Mouse (Mus musculus): Measurements from ENCODE around the gene Erbb3. TPM values are rescaled to one million over a fixed set of nuclear protein-coding genes. Genes with fewer than 3 reads are reported as not detected.

The Erbb3 gene
- polyA plus RNA-seq, 1 experiment from 2014 or later: 5.8 TPM

GRCm38 (mm10) chr10:128524111-128524731 lies 65.2 kb downstream of the Erbb3 start:
- no peaks in the 10 kb centered on the region for H3K27me3 ChIP-seq (ENCODE audit: control insufficient read depth, insufficient read depth, low read length)
- H3K36me3 ChIP-seq (ENCODE audit: control insufficient read depth, insufficient read depth, low read length): peaks cover 4% of the 10 kb centered on the region
- H3K4me3 ChIP-seq (ENCODE audit: low read depth, low read length): peak overlapping the region; percentile 89
- peak overlapping the region; percentile 83 for H3K9ac ChIP-seq (ENCODE audit: low read depth, low read length)
- peak overlapping the region; percentile 1; the same call in 1 of the 2 replicates for H3K27ac ChIP-seq (ENCODE audit: low read depth, low read length)
- H3K9me3 ChIP-seq (replicated peaks; ENCODE audit: control insufficient read depth, low read length): no peaks in the 10 kb centered on the region
- peak overlapping the region; percentile 100 for H3K4me2 ChIP-seq
- ATAC-seq (replicated peaks; ENCODE audit: insufficient number of reproducible peaks, low FRiP score, low TSS enrichment): no peak
- 0 out of 2 replicates have a peak, but pooled peaks cover 3% of the 10 kb centered on the region for H3K4me1 ChIP-seq (ENCODE audit: control insufficient read depth, insufficient read depth, low read length)
- WGBS (ENCODE audit: insufficient replicate concordance): 8% methylated on average over 11 of the region's 11 CpGs

GRCm38 (mm10) chr10:128522351-128522750 lies 67.1 kb downstream of the Erbb3 start:
- H3K4me3 ChIP-seq (ENCODE audit: low read depth, low read length): no peak overlapping the region
- no peak for ATAC-seq (replicated peaks; ENCODE audit: insufficient number of reproducible peaks, low FRiP score, low TSS enrichment)
- peaks cover 4% of the 10 kb centered on the region for H3K36me3 ChIP-seq (ENCODE audit: control insufficient read depth, insufficient read depth, low read length)
- no peaks in the 10 kb centered on the region for H3K9me3 ChIP-seq (replicated peaks; ENCODE audit: control insufficient read depth, low read length)
- 77% methylated on average over 6 of the region's 6 CpGs for WGBS (ENCODE audit: insufficient replicate concordance)
- no peak overlapping the region for H3K9ac ChIP-seq (ENCODE audit: low read depth, low read length)
- H3K4me2 ChIP-seq: no peak overlapping the region
- H3K27ac ChIP-seq (ENCODE audit: low read depth, low read length): no peak overlapping the region
- 0 out of 2 replicates have a peak, but pooled peaks cover 3% of the 10 kb centered on the region for H3K4me1 ChIP-seq (ENCODE audit: control insufficient read depth, insufficient read depth, low read length)
- H3K27me3 ChIP-seq (ENCODE audit: control insufficient read depth, insufficient read depth, low read length): 0 out of 2 replicates have a peak, but pooled peaks cover 7% of the 10 kb centered on the region

GRCm38 (mm10) chr10:128520591-128520990 lies 68.9 kb downstream of the Erbb3 start:
- H3K9ac ChIP-seq (ENCODE audit: low read depth, low read length): no peak overlapping the region
- H3K9me3 ChIP-seq (replicated peaks; ENCODE audit: control insufficient read depth, low read length): no peaks in the 10 kb centered on the region
- H3K4me3 ChIP-seq (ENCODE audit: low read depth, low read length): no peak overlapping the region
- H3K4me1 ChIP-seq (ENCODE audit: control insufficient read depth, insufficient read depth, low read length): 0 out of 2 replicates have a peak, but pooled peaks cover 5% of the 10 kb centered on the region
- peaks cover 18% of the 10 kb centered on the region for H3K27me3 ChIP-seq (ENCODE audit: control insufficient read depth, insufficient read depth, low read length)
- H3K27ac ChIP-seq (ENCODE audit: low read depth, low read length): no peak overlapping the region
- ATAC-seq (replicated peaks; ENCODE audit: insufficient number of reproducible peaks, low FRiP score, low TSS enrichment): no peak
- 84% methylated on average over 16 of the region's 16 CpGs for WGBS (ENCODE audit: insufficient replicate concordance)
- no peak overlapping the region for H3K4me2 ChIP-seq
- peaks cover 4% of the 10 kb centered on the region for H3K36me3 ChIP-seq (ENCODE audit: control insufficient read depth, insufficient read depth, low read length)

DNA sequence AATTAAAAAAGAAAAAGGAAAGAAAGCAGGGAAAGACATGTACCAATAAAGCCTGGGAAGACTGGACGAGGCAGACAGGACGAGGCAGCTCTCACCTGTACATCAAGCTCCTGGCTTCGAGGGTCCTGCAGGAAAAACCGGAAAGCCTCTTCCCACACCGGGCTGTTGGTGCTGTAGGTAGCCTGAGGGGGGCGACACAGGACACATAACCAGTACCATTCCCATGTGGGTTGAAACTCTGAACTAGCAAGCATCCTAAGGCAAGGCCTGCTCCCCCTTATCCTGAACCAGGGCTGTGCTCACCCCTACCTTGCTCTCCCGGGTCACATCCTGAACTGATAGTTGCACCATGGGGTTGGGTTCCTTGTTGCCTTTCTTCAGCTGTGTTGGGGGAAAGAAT lies 70.6 kb downstream of the Erbb3 start:
- 72% methylated on average over 7 of the region's 7 CpGs for WGBS (ENCODE audit: insufficient replicate concordance)
- Histone ChIP-seq H3K4me1 (ENCODE audit: control insufficient read depth, insufficient read depth, low read length) (0 out of 2 replicates have a peak, but pooled peaks cover 2% of the 10 kb centered on the region), H3K27ac (ENCODE audit: low read depth, low read length) (no peak overlapping the region), H3K9ac (ENCODE audit: low read depth, low read length) (no peak overlapping the region), H3K4me2 (no peak overlapping the region), H3K36me3 (ENCODE audit: control insufficient read depth, insufficient read depth, low read length) (peaks cover 4% of the 10 kb centered on the region), H3K9me3 (replicated peaks; ENCODE audit: control insufficient read depth, low read length) (no peaks in the 10 kb centered on the region), H3K4me3 (ENCODE audit: low read depth, low read length) (no peak overlapping the region), H3K27me3 (ENCODE audit: control insufficient read depth, insufficient read depth, low read length) (peaks cover 18% of the 10 kb centered on the region)
- no peak for ATAC-seq (replicated peaks; ENCODE audit: insufficient number of reproducible peaks, low FRiP score, low TSS enrichment)

Small RNAs within 50 kb of the gene (microRNA-seq; reads per million reads assigned to microRNA genes)
- 0.20 reads per million for gene Gm47275 (ENCODE audit: borderline number of aligned reads)
- gene Mir6917 (ENCODE audit: borderline number of aligned reads): not detected

Other genes with a start within 250 kb of the Erbb3 start
- gene Coq10a, start 220.7 kb downstream of the Erbb3 start, polyA plus RNA-seq (2014; fragmentation: Nextera tagmentation; extraction: Ambion mirVana): 12.6 and 14.0 TPM in 2 replicates
- 9.3 and 11.7 TPM in 2 replicates for gene Ankrd52, start 212.5 kb downstream of the Erbb3 start, polyA plus RNA-seq (2014; fragmentation: Nextera tagmentation; extraction: Ambion mirVana)
- gene Slc39a5, start 188.4 kb downstream of the Erbb3 start, polyA plus RNA-seq (2014; fragmentation: Nextera tagmentation; extraction: Ambion mirVana): 0.52 TPM in 1 of 2 replicates, not detected in the other
- 61.6 and 70.8 TPM in 2 replicates for gene Nabp2, start 178.2 kb downstream of the Erbb3 start, polyA plus RNA-seq (2014; fragmentation: Nextera tagmentation; extraction: Ambion mirVana)
- 24.5 and 24.8 TPM in 2 replicates for gene Rnf41, start 178.0 kb downstream of the Erbb3 start, polyA plus RNA-seq (2014; fragmentation: Nextera tagmentation; extraction: Ambion mirVana)
- 70.8 and 82.8 TPM in 2 replicates for gene Smarcc2, start 130.4 kb downstream of the Erbb3 start, polyA plus RNA-seq (2014; fragmentation: Nextera tagmentation; extraction: Ambion mirVana)
- 1,242 and 1,345 TPM in 2 replicates for gene Myl6, start 95.5 kb downstream of the Erbb3 start, polyA plus RNA-seq (2014; fragmentation: Nextera tagmentation; extraction: Ambion mirVana)
- gene Myl6b, start 91.0 kb downstream of the Erbb3 start, polyA plus RNA-seq (2014; fragmentation: Nextera tagmentation; extraction: Ambion mirVana): 3.3 and 5.4 TPM in 2 replicates
- gene Esyt1, start 63.8 kb downstream of the Erbb3 start, polyA plus RNA-seq (2014; fragmentation: Nextera tagmentation; extraction: Ambion mirVana): 14.5 and 18.7 TPM in 2 replicates
- gene Zc3h10, start 41.9 kb downstream of the Erbb3 start, polyA plus RNA-seq (2014; fragmentation: Nextera tagmentation; extraction: Ambion mirVana): 7.7 and 8.0 TPM in 2 replicates
- 2,515 and 2,664 TPM in 2 replicates for gene Rpl41, start 40.3 kb downstream of the Erbb3 start, polyA plus RNA-seq (2014; fragmentation: Nextera tagmentation; extraction: Ambion mirVana)
- 162 and 163 TPM in 2 replicates for gene Pa2g4, start 23.7 kb downstream of the Erbb3 start, polyA plus RNA-seq (2014; fragmentation: Nextera tagmentation; extraction: Ambion mirVana)
- 551 and 604 TPM in 2 replicates for gene Rps26, start 37.1 kb upstream of the Erbb3 start, polyA plus RNA-seq (2014; fragmentation: Nextera tagmentation; extraction: Ambion mirVana)
- gene Ikzf4, start 56.3 kb upstream of the Erbb3 start, polyA plus RNA-seq (2014; fragmentation: Nextera tagmentation; extraction: Ambion mirVana): 1.9 and 2.3 TPM in 2 replicates
- 11.1 and 12.4 TPM in 2 replicates for gene Suox, start 84.4 kb upstream of the Erbb3 start, polyA plus RNA-seq (2014; fragmentation: Nextera tagmentation; extraction: Ambion mirVana)
- gene Rab5b, start 106.6 kb upstream of the Erbb3 start, polyA plus RNA-seq (2014; fragmentation: Nextera tagmentation; extraction: Ambion mirVana): 51.3 and 64.5 TPM in 2 replicates
- gene Pmel, start 114.5 kb upstream of the Erbb3 start, polyA plus RNA-seq (2014; fragmentation: Nextera tagmentation; extraction: Ambion mirVana): 0.96 and 1.5 TPM in 2 replicates
- 91.1 and 98.5 TPM in 2 replicates for gene Cdk2, start 115.4 kb upstream of the Erbb3 start, polyA plus RNA-seq (2014; fragmentation: Nextera tagmentation; extraction: Ambion mirVana)
- 5.6 and 5.9 TPM in 2 replicates for gene Dgka, start 155.2 kb upstream of the Erbb3 start, polyA plus RNA-seq (2014; fragmentation: Nextera tagmentation; extraction: Ambion mirVana)
- 25.4 and 27.2 TPM in 2 replicates for gene Pym1, start 158.2 kb upstream of the Erbb3 start, polyA plus RNA-seq (2014; fragmentation: Nextera tagmentation; extraction: Ambion mirVana)
- gene Mmp19, start 201.3 kb upstream of the Erbb3 start, polyA plus RNA-seq (2014; fragmentation: Nextera tagmentation; extraction: Ambion mirVana): 0.49 and 0.57 TPM in 2 replicates
- 28.7 and 37.0 TPM in 2 replicates for gene Dnajc14, start 214.4 kb upstream of the Erbb3 start, polyA plus RNA-seq (2014; fragmentation: Nextera tagmentation; extraction: Ambion mirVana)
- 15.0 and 18.2 TPM in 2 replicates for gene Tmem198b, start 214.7 kb upstream of the Erbb3 start, polyA plus RNA-seq (2014; fragmentation: Nextera tagmentation; extraction: Ambion mirVana)
- 204 and 210 TPM in 2 replicates for gene Sarnp, start 227.7 kb upstream of the Erbb3 start, polyA plus RNA-seq (2014; fragmentation: Nextera tagmentation; extraction: Ambion mirVana)
- 50.7 and 60.3 TPM in 2 replicates for gene Ormdl2, start 232.0 kb upstream of the Erbb3 start, polyA plus RNA-seq (2014; fragmentation: Nextera tagmentation; extraction: Ambion mirVana)

All from heart, embryonic 11.5 days (tissue).